Mouse (Mus musculus): ENCODE results near the gene Mettl22.

Mettl22 gene

GRCm38 (mm10) chr16:8491743-8492490 is 21.3 kb downstream of the Mettl22 start:
- H3K9me3 ChIP-seq (ENCODE audit: low read length): 0 out of 2 replicates have a peak, but pooled peaks cover 3% of the 10 kb centered on the region
- peaks cover 31% of the 10 kb centered on the region for H3K4me1 ChIP-seq (replicated peaks; ENCODE audit: low read depth, low read length)
- no peaks in the 10 kb centered on the region for H3K27me3 ChIP-seq (ENCODE audit: insufficient read depth, low read length)
- H3K4me3 ChIP-seq (replicated peaks; ENCODE audit: low read length): no peak overlapping the region
- peaks cover 42% of the 10 kb centered on the region for H3K36me3 ChIP-seq (ENCODE audit: insufficient read depth, low read length)
- TF ChIP-seq NANOG (IDR thresholded peaks at IDR 0.05; ENCODE audit: borderline replicate concordance, low read length): no peak
- no peak for TF ChIP-seq POU5F1 (IDR thresholded peaks at IDR 0.05; ENCODE audit: borderline replicate concordance, low read length)
- no peak for TF ChIP-seq CTCF (conservative IDR thresholded peaks at IDR 0.05; ENCODE audit: low read length)

- TF ChIP-seq NANOG (IDR thresholded peaks at IDR 0.05; ENCODE audit: borderline replicate concordance, low read length): no peak
- TF ChIP-seq CTCF (conservative IDR thresholded peaks at IDR 0.05; ENCODE audit: low read length): peak; percentile 76
- TF ChIP-seq POU5F1 (IDR thresholded peaks at IDR 0.05; ENCODE audit: borderline replicate concordance, low read length): no peak
- H3K27me3 ChIP-seq (ENCODE audit: insufficient read depth, low read length): no peaks in the 10 kb centered on the region
- H3K36me3 ChIP-seq (ENCODE audit: insufficient read depth, low read length): peaks cover 20% of the 10 kb centered on the region
- H3K4me1 ChIP-seq (replicated peaks; ENCODE audit: low read depth, low read length): peaks cover 23% of the 10 kb centered on the region
- H3K4me3 ChIP-seq (replicated peaks; ENCODE audit: low read length): no peak overlapping the region
- peaks cover 12% of the 10 kb centered on the region for H3K9me3 ChIP-seq (ENCODE audit: low read length)
Observed at GRCm38 (mm10) chr16:8494268-8494667, 23.7 kb downstream of the Mettl22 start.

- Histone ChIP-seq H3K9me3 (ENCODE audit: low read length) (peaks cover 38% of the 10 kb centered on the region), H3K4me1 (replicated peaks; ENCODE audit: low read depth, low read length) (peaks cover 16% of the 10 kb centered on the region), H3K27me3 (ENCODE audit: insufficient read depth, low read length) (no peaks in the 10 kb centered on the region), H3K36me3 (ENCODE audit: insufficient read depth, low read length) (no peaks in the 10 kb centered on the region), H3K4me3 (replicated peaks; ENCODE audit: low read length) (no peak overlapping the region)
- no peak for TF ChIP-seq POU5F1 (IDR thresholded peaks at IDR 0.05; ENCODE audit: borderline replicate concordance, low read length)
- TF ChIP-seq NANOG (IDR thresholded peaks at IDR 0.05; ENCODE audit: borderline replicate concordance, low read length): no peak
- no peak for TF ChIP-seq CTCF (conservative IDR thresholded peaks at IDR 0.05; ENCODE audit: low read length)
Observed at GRCm38 (mm10) chr16:8496967-8497366, 26.4 kb downstream of the Mettl22 start.

GRCm38 (mm10) chr16:8504271-8504670 is 33.7 kb downstream of the Mettl22 start:
- Histone ChIP-seq H3K27me3 (ENCODE audit: insufficient read depth, low read length) (peaks cover 8% of the 10 kb centered on the region; the same call in 1 of the 2 replicates), H3K4me3 (replicated peaks; ENCODE audit: low read length) (no peak overlapping the region), H3K4me1 (replicated peaks; ENCODE audit: low read depth, low read length) (no peaks in the 10 kb centered on the region), H3K9me3 (ENCODE audit: low read length) (peaks cover 50% of the 10 kb centered on the region), H3K36me3 (ENCODE audit: insufficient read depth, low read length) (no peaks in the 10 kb centered on the region)
- TF ChIP-seq NANOG (IDR thresholded peaks at IDR 0.05; ENCODE audit: borderline replicate concordance, low read length) (no peak), POU5F1 (IDR thresholded peaks at IDR 0.05; ENCODE audit: borderline replicate concordance, low read length) (no peak), CTCF (conservative IDR thresholded peaks at IDR 0.05; ENCODE audit: low read length) (no peak)

- Histone ChIP-seq H3K9me3 (ENCODE audit: low read length) (0 out of 2 replicates have a peak, but pooled peaks cover 4% of the 10 kb centered on the region), H3K27me3 (ENCODE audit: insufficient read depth, low read length) (peaks cover 45% of the 10 kb centered on the region), H3K4me1 (replicated peaks; ENCODE audit: low read depth, low read length) (peaks cover 16% of the 10 kb centered on the region), H3K4me3 (replicated peaks; ENCODE audit: low read length) (no peak overlapping the region), H3K36me3 (ENCODE audit: insufficient read depth, low read length) (no peaks in the 10 kb centered on the region)
- TF ChIP-seq POU5F1 (IDR thresholded peaks at IDR 0.05; ENCODE audit: borderline replicate concordance, low read length): no peak
- TF ChIP-seq NANOG (IDR thresholded peaks at IDR 0.05; ENCODE audit: borderline replicate concordance, low read length): no peak
- no peak for TF ChIP-seq CTCF (conservative IDR thresholded peaks at IDR 0.05; ENCODE audit: low read length)
Observed at GRCm38 (mm10) chr16:8509894-8510293, 39.3 kb downstream of the Mettl22 start.

GRCm38 (mm10) chr16:8512830-8513229 is 42.2 kb downstream of the Mettl22 start:
- H3K4me1 ChIP-seq (replicated peaks; ENCODE audit: low read depth, low read length): peaks cover 16% of the 10 kb centered on the region
- peaks cover 49% of the 10 kb centered on the region for H3K27me3 ChIP-seq (ENCODE audit: insufficient read depth, low read length)
- TF ChIP-seq POU5F1 (IDR thresholded peaks at IDR 0.05; ENCODE audit: borderline replicate concordance, low read length) (no peak), CTCF (conservative IDR thresholded peaks at IDR 0.05; ENCODE audit: low read length) (no peak), NANOG (IDR thresholded peaks at IDR 0.05; ENCODE audit: borderline replicate concordance, low read length) (no peak)

GRCm38 (mm10) chr16:8513236-8513906 is 42.8 kb downstream of the Mettl22 start, which contains the start of gene Abat:
Gene Abat, plus strand, starts transcription at chr16:8513429.
- Histone ChIP-seq H3K4me1 (replicated peaks; ENCODE audit: low read depth, low read length) (peaks cover 16% of the 10 kb centered on the region), H3K9me3 (ENCODE audit: low read length) (no peaks in the 10 kb centered on the region), H3K36me3 (ENCODE audit: insufficient read depth, low read length) (no peaks in the 10 kb centered on the region), H3K4me3 (replicated peaks; ENCODE audit: low read length) (peak within 1 kb of the TSS; percentile 77), H3K27me3 (ENCODE audit: insufficient read depth, low read length) (peaks cover 49% of the 10 kb centered on the region)
- TF ChIP-seq POU5F1 (IDR thresholded peaks at IDR 0.05; ENCODE audit: borderline replicate concordance, low read length) (no peak), NANOG (IDR thresholded peaks at IDR 0.05; ENCODE audit: borderline replicate concordance, low read length) (no peak), CTCF (conservative IDR thresholded peaks at IDR 0.05; ENCODE audit: low read length) (no peak)

More at GRCm38 (mm10) chr16:8512830-8513229, 42.2 kb downstream of the Mettl22 start:
- Histone ChIP-seq H3K9me3 (ENCODE audit: low read length) (no peaks in the 10 kb centered on the region), H3K36me3 (ENCODE audit: insufficient read depth, low read length) (no peaks in the 10 kb centered on the region), H3K4me3 (replicated peaks; ENCODE audit: low read length) (peak overlapping the region; percentile 77)

- Histone ChIP-seq H3K36me3 (ENCODE audit: insufficient read depth, low read length) (no peaks in the 10 kb centered on the region), H3K4me3 (replicated peaks; ENCODE audit: low read length) (peak overlapping the region; percentile 77; the same call in 1 of the 2 replicates), H3K9me3 (ENCODE audit: low read length) (no peaks in the 10 kb centered on the region), H3K27me3 (ENCODE audit: insufficient read depth, low read length) (peaks cover 51% of the 10 kb centered on the region), H3K4me1 (replicated peaks; ENCODE audit: low read depth, low read length) (peaks cover 16% of the 10 kb centered on the region)
- no peak for TF ChIP-seq NANOG (IDR thresholded peaks at IDR 0.05; ENCODE audit: borderline replicate concordance, low read length)
- no peak for TF ChIP-seq POU5F1 (IDR thresholded peaks at IDR 0.05; ENCODE audit: borderline replicate concordance, low read length)
- TF ChIP-seq CTCF (conservative IDR thresholded peaks at IDR 0.05; ENCODE audit: low read length): no peak
Observed at GRCm38 (mm10) chr16:8514180-8514579, 43.6 kb downstream of the Mettl22 start.
